13 mouse cellular contexts compared by ENCODE assay signal in genomic region chr15:97839012-97839411, GRCm38 (mm10). TPM values are rescaled to one million over a fixed set of nuclear protein-coding genes. Genes with fewer than 3 reads are reported as not detected.
DNase-seq lines count a peak whose midpoint lies in the region; ATAC-seq and TF ChIP-seq lines count a peak whose summit lies in the region.
"Had no signal": no experiment of that assay in that cellular context is flagged by ENCODE, and none has a peak within 500 bp of the region (broad histone marks: within the 10 kb centered on the region; RNA-seq: fewer than 3 reads in every experiment).

No protein-coding gene starts in this region.

- no peak for DNase-seq in heart, adult 2 months
- DNase-seq in heart, embryonic 10.5 days (ENCODE audit: low spot score) = no peak
- DNase-seq in liver, embryonic 13.5 days = no peak
- DNase-seq in liver (no peak), MEL (ENCODE audit: low read depth, low spot score) (no peak)
- no peak for DNase-seq in limb, embryonic 14.5 days (ENCODE audit: low spot score)
- no peak for DNase-seq in adrenal gland, adult 2 months
- DNase-seq: adrenal gland, adult 8-10 months; cerebellum, adult 18-20 months had no signal

- no peak overlapping the region for H3K4me2 ChIP-seq in liver, embryonic 13.5 days
- no peak overlapping the region for H3K4me2 ChIP-seq in limb, embryonic 14.5 days (replicated peaks; ENCODE audit: low read depth, low read length, severe bottlenecking)
- no peak overlapping the region for H3K4me2 ChIP-seq in intestine, postnatal 0 days (replicated peaks; ENCODE audit: low read depth)
- H3K4me2 ChIP-seq: embryonic facial prominence, embryonic 12.5 days; forebrain, embryonic 12.5 days; neural tube, embryonic 13.5 days had no signal

- no peak for TF ChIP-seq EP300 in heart, adult 2 months (IDR thresholded peaks at IDR 0.05; ENCODE audit: insufficient read depth, low read depth, low read length)
- TF ChIP-seq EP300 in MEL (IDR thresholded peaks at IDR 0.05; ENCODE audit: low read depth in 1 of 2, low read length in 2 of 2) = no peak

- no peak overlapping the region for H3K9ac ChIP-seq in heart, adult 2 months (ENCODE audit: low read depth, low read length)
- H3K9ac ChIP-seq in liver, embryonic 13.5 days = no peak overlapping the region
- peak overlapping the region; percentile 29; the same call in 1 of the 2 replicates for H3K9ac ChIP-seq in MEL (ENCODE audit: control insufficient read depth, low read depth, low read length, poor library complexity, severe bottlenecking)
- H3K9ac ChIP-seq in limb, embryonic 14.5 days (ENCODE audit: low read depth, low read length, severe bottlenecking) = no peak overlapping the region
- no peak overlapping the region for H3K9ac ChIP-seq in intestine, postnatal 0 days (ENCODE audit: low read depth, low read length)
- H3K9ac ChIP-seq: embryonic facial prominence, embryonic 12.5 days; forebrain, embryonic 12.5 days; neural tube, embryonic 13.5 days had no signal

- no peak for TF ChIP-seq POLR2A in heart, adult 2 months (IDR thresholded peaks at IDR 0.05; ENCODE audit: insufficient read depth, low read depth, low read length)
- TF ChIP-seq POLR2A in MEL (IDR thresholded peaks at IDR 0.05; ENCODE audit: control insufficient read depth in 1 of 2, insufficient read depth in 1 of 2, low read depth in 1 of 2, low read length in 2 of 2, poor library complexity in 1 of 2) = peak; percentile 11 to 57; a peak in 1 of 4 replicates
- no peak for TF ChIP-seq POLR2A in limb, embryonic 14.5 days (IDR thresholded peaks at IDR 0.05; ENCODE audit: borderline replicate concordance, extremely low read depth, insufficient read depth, insufficient read length)

- H3K4me1 ChIP-seq in heart, adult 2 months (ENCODE audit: control insufficient read depth, insufficient read depth, low read length) = peaks cover 34% of the 10 kb centered on the region
- peaks cover 48% of the 10 kb centered on the region for H3K4me1 ChIP-seq in heart, embryonic 10.5 days
- H3K4me1 ChIP-seq in liver, embryonic 13.5 days (replicated peaks) = peaks cover 76% of the 10 kb centered on the region
- peaks cover 33 to 67% of the 10 kb centered on the region in 2 experiments for H3K4me1 ChIP-seq in MEL (ENCODE audit: control insufficient read depth in 1 of 2, insufficient read depth in 2 of 2, low read length in 2 of 2)
- H3K4me1 ChIP-seq in limb, embryonic 14.5 days (ENCODE audit: control insufficient read depth, insufficient read depth, low read length) = peaks cover 24% of the 10 kb centered on the region
- no peaks in the 10 kb centered on the region; the same call in 1 of the 2 replicates for H3K4me1 ChIP-seq in intestine, postnatal 0 days (replicated peaks; ENCODE audit: control insufficient read depth, insufficient read depth, low read length)

- no peak for TF ChIP-seq RAD21 in MEL (IDR thresholded peaks at IDR 0.05; ENCODE audit: low read depth, low read length)

- H3K4me3 ChIP-seq in heart, adult 2 months = no peak overlapping the region
- H3K4me3 ChIP-seq in heart, embryonic 10.5 days = no peak overlapping the region
- H3K4me3 ChIP-seq in liver, embryonic 13.5 days (replicated peaks) = no peak overlapping the region
- no peak overlapping the region; a peak in 1 of 4 replicates for H3K4me3 ChIP-seq in MEL (ENCODE audit: control insufficient read depth in 1 of 2, insufficient read depth in 1 of 2, low read depth in 2 of 2, low read length in 2 of 2)
- no peak overlapping the region for H3K4me3 ChIP-seq in limb, embryonic 14.5 days (replicated peaks; ENCODE audit: low read length)
- no peak overlapping the region for H3K4me3 ChIP-seq in intestine, postnatal 0 days (ENCODE audit: low read depth, low read length)
- H3K4me3 ChIP-seq: embryonic facial prominence, embryonic 12.5 days; forebrain, embryonic 12.5 days; neural tube, embryonic 13.5 days had no signal

- H3K79me2 ChIP-seq in heart, adult 2 months (replicated peaks; ENCODE audit: control insufficient read depth, insufficient read depth, low read length) = no peaks in the 10 kb centered on the region
- H3K79me2 ChIP-seq in MEL (ENCODE audit: control insufficient read depth, insufficient read depth, low read length, poor library complexity) = peaks cover 98% of the 10 kb centered on the region

- H3K9me3 ChIP-seq in heart, embryonic 10.5 days = no peaks in the 10 kb centered on the region
- no peaks in the 10 kb centered on the region for H3K9me3 ChIP-seq in liver, embryonic 13.5 days (replicated peaks)
- H3K9me3 ChIP-seq in MEL (replicated peaks; ENCODE audit: insufficient read depth, low read length) = no peaks in the 10 kb centered on the region
- H3K9me3 ChIP-seq in limb, embryonic 14.5 days (ENCODE audit: control insufficient read depth, low read length) = no peaks in the 10 kb centered on the region
- H3K9me3 ChIP-seq in intestine, postnatal 0 days (ENCODE audit: control insufficient read depth) = no peaks in the 10 kb centered on the region
- H3K9me3 ChIP-seq: embryonic facial prominence, embryonic 12.5 days; forebrain, embryonic 12.5 days; neural tube, embryonic 13.5 days had no signal

- H3K27ac ChIP-seq in heart, adult 2 months = peak overlapping the region; percentile 85
- no peak overlapping the region; the same call in 1 of the 2 replicates for H3K27ac ChIP-seq in heart, embryonic 10.5 days
- H3K27ac ChIP-seq in liver, embryonic 13.5 days = peak overlapping the region; percentile 62
- peak overlapping the region; percentile 65 for H3K27ac ChIP-seq in MEL (ENCODE audit: control insufficient read depth, low read depth, low read length)
- 0 out of 2 replicates have a peak overlapping the region, but pooled peaks have one; percentile 48 for H3K27ac ChIP-seq in limb, embryonic 14.5 days (replicated peaks; ENCODE audit: low read depth, low read length)
- no peak overlapping the region for H3K27ac ChIP-seq in intestine, postnatal 0 days (ENCODE audit: low read depth, low read length)
- H3K27ac ChIP-seq: forebrain, embryonic 12.5 days had no signal

- WGBS in heart, adult 2 months = 100% methylated on average over 2 of the region's 2 CpGs
- WGBS in heart, embryonic 10.5 days = 79% methylated on average over 2 of the region's 2 CpGs
- 60% methylated on average over 2 of the region's 2 CpGs for WGBS in liver, embryonic 13.5 days (ENCODE audit: insufficient replicate concordance)
- 92% methylated on average over 2 of the region's 2 CpGs for WGBS in limb, embryonic 14.5 days
- 95% methylated on average over 2 of the region's 2 CpGs for WGBS in intestine, postnatal 0 days

- intact Hi-C loops in heart, adult 2 months (cut with DNase I) = no loop called here

- ATAC-seq in liver, embryonic 13.5 days (ENCODE audit: low read depth) = no peak
- no peak for ATAC-seq in limb, embryonic 14.5 days (ENCODE audit: low FRiP score, low read depth)
- no peak for ATAC-seq in intestine, postnatal 0 days

- no peak for TF ChIP-seq CTCF in heart, adult 2 months (IDR thresholded peaks at IDR 0.05)
- TF ChIP-seq CTCF in MEL (IDR thresholded peaks at IDR 0.05 in 2 of 3, conservative IDR thresholded peaks at IDR 0.05 in 1 of 3; ENCODE audit: control insufficient read depth in 1 of 3, insufficient read depth in 1 of 3, low read depth in 2 of 3, low read length in 3 of 3, poor library complexity in 1 of 3, severe bottlenecking in 1 of 3) = no peak
- no peak for TF ChIP-seq CTCF in intestine, postnatal 0 days (IDR thresholded peaks at IDR 0.05; ENCODE audit: low read depth)

- peaks cover 4% of the 10 kb centered on the region for H3K36me3 ChIP-seq in heart, adult 2 months (ENCODE audit: control insufficient read depth, insufficient read depth, low read length)
- no peaks in the 10 kb centered on the region for H3K36me3 ChIP-seq in heart, embryonic 10.5 days
- no peaks in the 10 kb centered on the region for H3K36me3 ChIP-seq in liver, embryonic 13.5 days
- H3K36me3 ChIP-seq in MEL (ENCODE audit: control insufficient read depth in 1 of 2, insufficient read depth in 2 of 2, low read length in 2 of 2) = peaks cover 25 to 63% of the 10 kb centered on the region in 2 experiments
- H3K36me3 ChIP-seq in limb, embryonic 14.5 days (ENCODE audit: control insufficient read depth, insufficient read depth, low read length) = no peaks in the 10 kb centered on the region
- H3K36me3 ChIP-seq in intestine, postnatal 0 days (ENCODE audit: control insufficient read depth, insufficient read depth) = no peaks in the 10 kb centered on the region
- H3K36me3 ChIP-seq: embryonic facial prominence, embryonic 12.5 days; forebrain, embryonic 12.5 days; neural tube, embryonic 13.5 days had no signal

- H3K27me3 ChIP-seq in heart, adult 2 months (ENCODE audit: control insufficient read depth, insufficient read depth, low read length) = no peaks in the 10 kb centered on the region
- H3K27me3 ChIP-seq in heart, embryonic 10.5 days (ENCODE audit: insufficient read depth, poor library complexity, severe bottlenecking) = peaks cover 5% of the 10 kb centered on the region; the same call in 1 of the 2 replicates
- no peaks in the 10 kb centered on the region for H3K27me3 ChIP-seq in liver, embryonic 13.5 days
- H3K27me3 ChIP-seq in MEL (ENCODE audit: control insufficient read depth in 1 of 2, insufficient read depth in 2 of 2, low read length in 2 of 2) = no peaks in the 10 kb centered on the region
- H3K27me3 ChIP-seq in limb, embryonic 14.5 days (ENCODE audit: control insufficient read depth, insufficient read depth, low read length) = no peaks in the 10 kb centered on the region
- H3K27me3 ChIP-seq in intestine, postnatal 0 days (replicated peaks; ENCODE audit: control insufficient read depth, insufficient read depth, low read length) = no peaks in the 10 kb centered on the region
- H3K27me3 ChIP-seq: embryonic facial prominence, embryonic 12.5 days; neural tube, embryonic 13.5 days had no signal

TF ChIP-seq in MEL, 35 proteins besides CTCF, POLR2A, EP300 and RAD21:
- TF ChIP-seq TBP (IDR thresholded peaks at IDR 0.05; ENCODE audit: low read depth, low read length) (0 out of 2 replicates have a peak, but pooled peaks have one; percentile 12), MYC (IDR thresholded peaks at IDR 0.05; ENCODE audit: low read depth, low read length) (no peak)

RNA-seq across cellular contexts. Expression of gene Hdac7, which starts 5.3 kb away (rescaled TPM):
- total RNA-seq in heart, adult 2 months (2021) = 10 to 100 TPM; 23.7 to 25.7 TPM
- 54.9 and 61.8 TPM in 2 replicates for polyA plus RNA-seq in heart, adult 2 months (2012; rRNA removed)
- polyA plus RNA-seq in heart, embryonic 10.5 days (2016; fragmentation: Nextera tagmentation; extraction: Ambion mirVana) = 23.4 and 26.7 TPM in 2 replicates
- 8.0 and 8.3 TPM in 2 replicates for polyA plus RNA-seq in liver, embryonic 13.5 days (2015; fragmentation: Nextera tagmentation; extraction: Ambion mirVana)
- 100 and 102 TPM in 2 replicates for total RNA-seq in MEL (2012; rRNA removed)
- polyA plus RNA-seq in MEL (2012; ENCODE audit: insufficient read depth in 1 of 2, insufficient read length in 2 of 2, low read depth in 1 of 2, low replicate concordance in 2 of 2, missing spikeins in 1 of 2) = 100 to 1,000 TPM in 1 of 2 experiments, not detected in 1; 389 TPM
- polyA plus RNA-seq in limb, embryonic 14.5 days (2012; rRNA removed) = 79.3 and 113 TPM in 2 replicates
- 36.5 and 39.5 TPM in 2 replicates for polyA plus RNA-seq in limb, embryonic 14.5 days (2014; fragmentation: Nextera tagmentation; extraction: Ambion mirVana)
- 7.8 and 9.2 TPM in 2 replicates for polyA plus RNA-seq in intestine, postnatal 0 days (2015; fragmentation: Nextera tagmentation; extraction: Ambion mirVana)
- total RNA-seq in adrenal gland, adult 2 months (2021) = 10 to 100 TPM; 52.5 to 65.1 TPM
- polyA plus RNA-seq in adrenal gland, adult 2 months (2012; rRNA removed) = 256 and 263 TPM in 2 replicates

Comparison
In these comparisons a context has a peak if more than half of its experiments do, and no peak if none do; other contexts are left out.
1. H3K27ac ChIP-seq: peak in heart, adult 2 months (single experiment), liver, embryonic 13.5 days (single experiment), MEL (single experiment) and limb, embryonic 14.5 days (single experiment); none in heart, embryonic 10.5 days (single experiment) and intestine, postnatal 0 days (single experiment).
2. POLR2A ChIP-seq: peak in MEL (2 of 2); none in heart, adult 2 months (single experiment) and limb, embryonic 14.5 days (single experiment).